Mouse (Mus musculus): ENCODE measurements at regions not wholly inside any gene's neighbourhood (a gene's known extent, or its start where the extent isn't known, plus 50 kb on each side); places are given as distances from the start of the nearest gene placed in this dataset.

- Histone ChIP-seq H3K9ac (ENCODE audit: insufficient read depth, low read depth) (no peak overlapping the region), H3K27ac (ENCODE audit: insufficient read depth, low read depth) (no peak overlapping the region), H3K4me1 (ENCODE audit: control insufficient read depth in 1 of 2, insufficient read depth in 2 of 2) (no peaks in the 10 kb centered on the region), H3K4me2 (ENCODE audit: insufficient read depth, low read depth, poor library complexity, severe bottlenecking) (no peak overlapping the region), H3K36me3 (replicated peaks in 1 of 2; ENCODE audit: control insufficient read depth in 1 of 2, insufficient read depth in 1 of 2, low read length in 1 of 2) (no peaks in the 10 kb centered on the region), H3K4me3 (replicated peaks in 1 of 3; ENCODE audit: low read depth in 2 of 3, low read length in 2 of 3, poor library complexity in 1 of 3) (no peak overlapping the region), H3K79me2 (replicated peaks; ENCODE audit: control insufficient read depth, extremely low read depth, insufficient read depth, poor library complexity, severe bottlenecking) (no peaks in the 10 kb centered on the region), H3K27me3 (replicated peaks) (no peaks in the 10 kb centered on the region), H3K9me3 (replicated peaks; ENCODE audit: low read length) (peaks cover 2% of the 10 kb centered on the region)
- dilution Hi-C loops (cut with MboI; ENCODE audit: extremely low pct_ligation_motif_present, extremely low pct_unique_long_range_greater_than_20kb, low sequenced_read_pairs): no loop called here
- TF ChIP-seq POLR2A (IDR thresholded peaks at IDR 0.05; ENCODE audit: low read depth, low read length) (no peak), UBTF (IDR thresholded peaks at IDR 0.05; ENCODE audit: low read depth, low read length) (no peak), ZKSCAN1 (IDR thresholded peaks at IDR 0.05; ENCODE audit: borderline replicate concordance, low read depth, low read length) (no peak), MAFK (IDR thresholded peaks at IDR 0.05; ENCODE audit: insufficient replicate concordance, low read length) (no peak)
- in situ Hi-C loops (cut with MboI; ENCODE audit: low pct_ligation_motif_present, low pct_unique_long_range_greater_than_20kb, low sequenced_read_pairs): no loop called here
- no peak for DNase-seq (ENCODE audit: extremely low read depth)
These were observed 423.3 kb downstream of the Fam198b start for GRCm38 (mm10) chr3:80307632-80308031.

GRCm38 (mm10) chr3:80309931-80310330, 425.6 kb downstream of the Fam198b start:
- no peak for TF ChIP-seq USF1 (IDR thresholded peaks at IDR 0.05; ENCODE audit: low read depth, low read length)
- no peak for TF ChIP-seq TCF12 (IDR thresholded peaks at IDR 0.05; ENCODE audit: low read depth, low read length)
- TF ChIP-seq ZKSCAN1 (IDR thresholded peaks at IDR 0.05; ENCODE audit: borderline replicate concordance, low read depth, low read length): no peak
- no peak for TF ChIP-seq ZC3H11A (IDR thresholded peaks at IDR 0.05; ENCODE audit: low read depth, low read length)
- TF ChIP-seq MYC (IDR thresholded peaks at IDR 0.05; ENCODE audit: low read depth, low read length): no peak
- no peak for TF ChIP-seq MXI1 (IDR thresholded peaks at IDR 0.05; ENCODE audit: low read depth, low read length)
- no peak for TF ChIP-seq POLR2AphosphoS2 (IDR thresholded peaks at IDR 0.05; ENCODE audit: low read depth, low read length)
- no peak for TF ChIP-seq MAZ (IDR thresholded peaks at IDR 0.05; ENCODE audit: low read depth, low read length)
- no peak for TF ChIP-seq SMC3 (IDR thresholded peaks at IDR 0.05; ENCODE audit: low read depth, low read length)
- no peak for TF ChIP-seq E2F4 (IDR thresholded peaks at IDR 0.05; ENCODE audit: insufficient replicate concordance, low read depth, low read length)
- no peak for TF ChIP-seq CHD1 (IDR thresholded peaks at IDR 0.05; ENCODE audit: low read depth, low read length)
- TF ChIP-seq MAX (IDR thresholded peaks at IDR 0.05; ENCODE audit: low read length): no peak
- no peak for TF ChIP-seq CTCF (conservative IDR thresholded peaks at IDR 0.05 in 1 of 2, IDR thresholded peaks at IDR 0.05 in 1 of 2; ENCODE audit: low read depth in 2 of 2, low read length in 2 of 2)
- no peak for TF ChIP-seq ZNF384 (IDR thresholded peaks at IDR 0.05; ENCODE audit: low read depth, low read length)
- no peak for TF ChIP-seq NELFE (IDR thresholded peaks at IDR 0.05; ENCODE audit: low read depth, low read length)
- no peak for TF ChIP-seq ETS1 (conservative IDR thresholded peaks at IDR 0.05; ENCODE audit: low read depth, low read length)
- TF ChIP-seq SIN3A (IDR thresholded peaks at IDR 0.05; ENCODE audit: low read length): no peak
- dilution Hi-C loops (cut with MboI; ENCODE audit: extremely low pct_ligation_motif_present, extremely low pct_unique_long_range_greater_than_20kb, low sequenced_read_pairs) (no loop called here), in situ Hi-C loops (cut with MboI; ENCODE audit: low pct_ligation_motif_present, low pct_unique_long_range_greater_than_20kb, low sequenced_read_pairs) (no loop called here)
- Histone ChIP-seq H3K27me3 (replicated peaks) (no peaks in the 10 kb centered on the region), H3K36me3 (replicated peaks in 1 of 2; ENCODE audit: control insufficient read depth in 1 of 2, insufficient read depth in 1 of 2, low read length in 1 of 2) (no peaks in the 10 kb centered on the region), H3K4me2 (ENCODE audit: insufficient read depth, low read depth, poor library complexity, severe bottlenecking) (no peak overlapping the region), H3K4me3 (replicated peaks in 1 of 3; ENCODE audit: low read depth in 2 of 3, low read length in 2 of 3, poor library complexity in 1 of 3) (no peak overlapping the region), H3K4me1 (ENCODE audit: control insufficient read depth in 1 of 2, insufficient read depth in 2 of 2) (no peaks in the 10 kb centered on the region), H3K9me3 (replicated peaks; ENCODE audit: low read length) (peaks cover 2% of the 10 kb centered on the region), H3K27ac (ENCODE audit: insufficient read depth, low read depth) (no peak overlapping the region), H3K79me2 (replicated peaks; ENCODE audit: control insufficient read depth, extremely low read depth, insufficient read depth, poor library complexity, severe bottlenecking) (no peaks in the 10 kb centered on the region), H3K9ac (ENCODE audit: insufficient read depth, low read depth) (no peak overlapping the region)
- DNase-seq (ENCODE audit: extremely low read depth): no peak
